Mouse (Mus musculus) cortical plate, adult 2 months (tissue): ENCODE measurements around the gene Taf10.

Experiments
- CTCF ChIP-seq: fragments of 200-500 bp; IDR thresholded peaks from 2 replicates; pipeline ENCODE4 v1.5.1; 2011; ENCODE audit warnings: mild to moderate bottlenecking, control low read depth, low read length; ENCODE audit not compliant: insufficient read depth; ENCODE audit errors: extremely low read depth
- POLR2A ChIP-seq: fragments of 200-500 bp; IDR thresholded peaks from 2 replicates; pipeline ENCODE4 v1.6.1; 2011; ENCODE audit warnings: mild to moderate bottlenecking, low read length, control low read depth; ENCODE audit not compliant: insufficient read depth; ENCODE audit errors: extremely low read depth

GRCm38 (mm10) chr7:105736264-105736901, 7.8 kb downstream of the Taf10 start, which contains the start of gene Ilk:
- TF ChIP-seq POLR2A = 0 out of 2 replicates have a peak, but pooled peaks have one; percentile 10
- TF ChIP-seq CTCF = no peak
